Mouse (Mus musculus): ENCODE data around the gene Gale.

DNA sequence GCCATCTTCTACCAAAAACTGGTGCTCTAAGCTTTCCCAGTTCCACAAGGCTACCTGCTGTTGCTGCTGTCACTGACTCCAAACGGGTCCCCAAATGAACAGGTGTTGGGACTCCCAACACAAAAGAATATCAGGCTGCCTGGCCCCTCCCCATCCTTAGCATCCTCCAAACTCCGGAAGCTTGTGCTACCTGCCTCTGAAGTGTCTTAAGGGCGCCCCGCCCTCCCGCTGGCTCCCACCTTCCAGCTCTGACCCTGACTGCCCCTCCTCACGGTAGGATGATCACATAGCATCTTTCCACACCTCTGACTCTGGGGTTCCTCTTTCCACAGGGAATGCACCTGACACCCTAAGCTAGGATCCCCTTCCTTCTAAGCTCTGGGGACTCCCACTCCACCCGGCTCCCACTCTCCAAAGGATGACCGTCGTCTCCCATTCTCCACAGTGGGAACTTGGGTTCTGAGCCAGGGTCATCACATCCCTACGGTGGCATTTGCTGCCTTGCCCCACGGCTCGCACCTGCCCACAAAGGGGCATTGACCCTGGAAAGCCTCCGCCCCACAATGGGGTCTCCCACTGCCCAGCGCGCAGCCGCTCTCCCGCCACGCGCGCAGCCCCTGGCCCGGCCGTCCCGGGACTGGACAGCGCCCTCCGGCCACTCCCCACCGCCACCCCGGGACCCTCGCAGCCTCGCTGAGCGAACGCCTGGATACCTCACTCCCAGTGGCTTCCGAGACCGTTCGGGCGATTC, 8.5 kb downstream of the Gale start:
- no peak for TF ChIP-seq POLR2A (IDR thresholded peaks at IDR 0.05; ENCODE audit: low read depth, low read length)
- no peak for TF ChIP-seq CTCF (conservative IDR thresholded peaks at IDR 0.05; ENCODE audit: insufficient read depth, insufficient read length, low read depth, low read length)

Measured in kidney, adult 2 months (tissue).